Mouse (Mus musculus) liver, embryonic 15.5 days (tissue): Measurements from ENCODE around the gene Lypd4. TPM values are rescaled to one million over a fixed set of nuclear protein-coding genes. Genes with fewer than 3 reads are reported as not detected.
A peak's percentile ranks its signal among the peaks of the same experiment; 100 is the strongest.
"Not testable (repeated sequence)": the region's sequence is repeated elsewhere in the genome, so short reads cannot be mapped to it uniquely, and the experiment has no call there.

Experiments used
- ATAC-seq: fragments of 200-750 bp; cut with Nextera tagmentation; 2 replicates; pipeline ENCODE4 v1.8.0; 2017; ENCODE audit warnings: moderate number of reproducible peaks, mild to moderate bottlenecking, moderate library complexity; ENCODE audit not compliant: insufficient read depth
- H3K27ac ChIP-seq: fragments of 300-500 bp; sonication (generic); replicated peaks from 2 replicates; pipeline ENCODE4 v1.5.1; 2015; ENCODE audit warnings: mild to moderate bottlenecking, inconsistent platforms
- H3K27me3 ChIP-seq: fragments of 300-500 bp; sonication (generic); 2 replicates; pipeline ENCODE4 v1.6.1; 2015; ENCODE audit warnings: mild to moderate bottlenecking, inconsistent platforms
- H3K36me3 ChIP-seq: fragments of 300-500 bp; sonication (generic); replicated peaks from 2 replicates; pipeline ENCODE4 v1.6.1; 2015; ENCODE audit warnings: moderate library complexity, mild to moderate bottlenecking, inconsistent platforms
- H3K4me1 ChIP-seq: fragments of 300-500 bp; sonication (generic); replicated peaks from 2 replicates; pipeline ENCODE4 v1.6.1; 2015; ENCODE audit warnings: inconsistent platforms
- H3K4me2 ChIP-seq: fragments of 300-500 bp; sonication (generic); 2 replicates; pipeline ENCODE4 v1.6.1; 2015; ENCODE audit warnings: moderate library complexity, mild to moderate bottlenecking, inconsistent platforms
- H3K4me3 ChIP-seq: fragments of 300-500 bp; sonication (generic); replicated peaks from 2 replicates; pipeline ENCODE4 v1.5.1; 2015; ENCODE audit warnings: mild to moderate bottlenecking, inconsistent platforms
- H3K9ac ChIP-seq: fragments of 300-500 bp; sonication (generic); 2 replicates; pipeline ENCODE4 v1.6.1; 2015; ENCODE audit warnings: moderate library complexity, mild to moderate bottlenecking, inconsistent platforms
- H3K9me3 ChIP-seq: fragments of 300-500 bp; sonication (generic); replicated peaks from 2 replicates; pipeline ENCODE4 v1.6.1; 2016; ENCODE audit warnings: inconsistent platforms
- WGBS: fragments of 180-500 bp; shearing (Covaris S2); methylation state at CpG from one replicate; pipeline ENCODE4 v1.1.7; 2015; ENCODE audit warnings: mixed read lengths; ENCODE audit not compliant: insufficient replicate concordance; 5-methylcytosine and 5-hydroxymethylcytosine counted together
- polyA plus RNA-seq: library from polyadenylated mRNA; unstranded; fragments of >200 nt; fragmentation: Nextera tagmentation; extraction: Ambion mirVana; gene quantifications from 2 replicates; pipeline ENCODE4 v1.2.1, GENCODE M21; 2015

Gene Lypd4
- polyA plus RNA-seq, 1 experiment from 2014 or later: not detected

GRCm38 (mm10) chr7:24901842-24902241, 32.1 kb upstream of the Lypd4 start:
- ATAC-seq: no peak
- 8% methylated on average over 1 of the region's 1 CpGs for WGBS
- H3K36me3 ChIP-seq: no peaks in the 10 kb centered on the region
- H3K9me3 ChIP-seq: no peaks in the 10 kb centered on the region
- H3K9ac ChIP-seq: no peak overlapping the region
- peak overlapping the region; percentile 93 for H3K27ac ChIP-seq
- peaks cover 58% of the 10 kb centered on the region for H3K4me1 ChIP-seq
- H3K4me2 ChIP-seq: peak overlapping the region; percentile 93
- no peaks in the 10 kb centered on the region for H3K27me3 ChIP-seq
- peak overlapping the region; percentile 72; the same call in 1 of the 2 replicates for H3K4me3 ChIP-seq

GRCm38 (mm10) chr7:24901114-24901513, 31.4 kb upstream of the Lypd4 start:
- no peaks in the 10 kb centered on the region for H3K27me3 ChIP-seq
- H3K4me2 ChIP-seq: no peak overlapping the region
- no peaks in the 10 kb centered on the region for H3K36me3 ChIP-seq
- WGBS: 25% methylated on average over 6 of the region's 6 CpGs
- H3K9ac ChIP-seq: no peak overlapping the region
- H3K4me1 ChIP-seq: peaks cover 51% of the 10 kb centered on the region
- no peak overlapping the region for H3K4me3 ChIP-seq
- H3K9me3 ChIP-seq: no peaks in the 10 kb centered on the region
- no peak for ATAC-seq
- H3K27ac ChIP-seq: 0 out of 2 replicates have a peak overlapping the region, but pooled peaks have one; percentile 38

- H3K9me3 ChIP-seq: no peaks in the 10 kb centered on the region
- WGBS: 51% methylated on average over 5 of the region's 5 CpGs
- H3K36me3 ChIP-seq: no peaks in the 10 kb centered on the region
- peaks cover 24% of the 10 kb centered on the region for H3K4me1 ChIP-seq
- H3K4me3 ChIP-seq: no peak overlapping the region
- H3K4me2 ChIP-seq: no peak overlapping the region
- H3K9ac ChIP-seq: no peak overlapping the region
- ATAC-seq: no peak
- H3K27me3 ChIP-seq: no peaks in the 10 kb centered on the region
- no peak overlapping the region for H3K27ac ChIP-seq
Observed at GRCm38 (mm10) chr7:24897959-24898358, 28.2 kb upstream of the Lypd4 start.

GRCm38 (mm10) chr7:24897224-24897623, 27.5 kb upstream of the Lypd4 start, which contains the start of gene Cd79a:
Gene Cd79a (plus strand): TSS chr7:24897381.
- 49% methylated on average over 12 of the region's 12 CpGs for WGBS
- Histone ChIP-seq H3K27ac (no peak within 1 kb of the TSS), H3K9me3 (no peaks in the 10 kb centered on the region), H3K4me3 (no peak within 1 kb of the TSS), H3K9ac (no peak within 1 kb of the TSS), H3K4me1 (peaks cover 16% of the 10 kb centered on the region), H3K36me3 (no peaks in the 10 kb centered on the region), H3K4me2 (no peak within 1 kb of the TSS), H3K27me3 (no peaks in the 10 kb centered on the region)
- no peak for ATAC-seq

- H3K9ac ChIP-seq: no peak overlapping the region
- H3K4me2 ChIP-seq: no peak overlapping the region
- WGBS: 77% methylated on average over 8 of the region's 8 CpGs
- ATAC-seq: no peak
- no peak overlapping the region for H3K4me3 ChIP-seq
- no peaks in the 10 kb centered on the region for H3K27me3 ChIP-seq
- no peaks in the 10 kb centered on the region for H3K9me3 ChIP-seq
- H3K36me3 ChIP-seq: peaks cover under 1% of the 10 kb centered on the region; the same call in 1 of the 2 replicates
- H3K27ac ChIP-seq: no peak overlapping the region
- H3K4me1 ChIP-seq: peaks cover 10% of the 10 kb centered on the region
Observed at GRCm38 (mm10) chr7:24896269-24896668, 26.5 kb upstream of the Lypd4 start.

- not testable (repeated sequence) for H3K4me1 ChIP-seq, H3K4me2 ChIP-seq, H3K9ac ChIP-seq, ATAC-seq, H3K4me3 ChIP-seq, H3K9me3 ChIP-seq, H3K36me3 ChIP-seq, H3K27me3 ChIP-seq, H3K27ac ChIP-seq
- WGBS: 80% methylated on average over 2 of the region's 2 CpGs
Observed at GRCm38 (mm10) chr7:24895749-24896148, 26.0 kb upstream of the Lypd4 start.

GRCm38 (mm10) chr7:24892125-24892583, 22.4 kb upstream of the Lypd4 start:
- no peaks in the 10 kb centered on the region for H3K27me3 ChIP-seq
- 0 out of 2 replicates have a peak overlapping the region, but pooled peaks have one; percentile 8 for H3K27ac ChIP-seq
- no peak overlapping the region for H3K4me2 ChIP-seq
- peaks cover 20% of the 10 kb centered on the region for H3K4me1 ChIP-seq
- H3K4me3 ChIP-seq: no peak overlapping the region
- ATAC-seq: no peak
- H3K9ac ChIP-seq: no peak overlapping the region
- 49% methylated on average over 2 of the region's 2 CpGs for WGBS
- no peaks in the 10 kb centered on the region for H3K9me3 ChIP-seq
- peaks cover 41% of the 10 kb centered on the region for H3K36me3 ChIP-seq

GRCm38 (mm10) chr7:24891241-24892124, 21.7 kb upstream of the Lypd4 start:
- H3K27ac ChIP-seq: 0 out of 2 replicates have a peak overlapping the region, but pooled peaks have one; percentile 14
- no peaks in the 10 kb centered on the region for H3K27me3 ChIP-seq
- WGBS: 68% methylated on average over 3 of the region's 3 CpGs
- peaks cover 48% of the 10 kb centered on the region for H3K36me3 ChIP-seq
- no peak overlapping the region for H3K4me3 ChIP-seq
- no peak for ATAC-seq
- H3K9me3 ChIP-seq: no peaks in the 10 kb centered on the region
- H3K9ac ChIP-seq: no peak overlapping the region; the same call in 1 of the 2 replicates
- peaks cover 27% of the 10 kb centered on the region for H3K4me1 ChIP-seq
- H3K4me2 ChIP-seq: no peak overlapping the region

- no peak overlapping the region for H3K4me2 ChIP-seq
- ATAC-seq: peak; percentile 50
- H3K4me1 ChIP-seq: peaks cover 36% of the 10 kb centered on the region
- no peak overlapping the region for H3K9ac ChIP-seq
- no peaks in the 10 kb centered on the region for H3K27me3 ChIP-seq
- H3K4me3 ChIP-seq: no peak overlapping the region
- peak overlapping the region; percentile 16 for H3K27ac ChIP-seq
- no peaks in the 10 kb centered on the region for H3K9me3 ChIP-seq
- 23% methylated on average over 10 of the region's 10 CpGs for WGBS
- peaks cover 57% of the 10 kb centered on the region for H3K36me3 ChIP-seq
Observed at GRCm38 (mm10) chr7:24890281-24891216, 20.8 kb upstream of the Lypd4 start.

- no peaks in the 10 kb centered on the region for H3K9me3 ChIP-seq
- peaks cover 61% of the 10 kb centered on the region for H3K36me3 ChIP-seq
- peak overlapping the region; percentile 16 for H3K27ac ChIP-seq
- no peak overlapping the region for H3K4me2 ChIP-seq
- no peak overlapping the region for H3K9ac ChIP-seq
- no peak overlapping the region for H3K4me3 ChIP-seq
- H3K27me3 ChIP-seq: no peaks in the 10 kb centered on the region
- 0 out of 2 replicates have a peak, but pooled peaks have one; percentile 5 for ATAC-seq
- H3K4me1 ChIP-seq: peaks cover 39% of the 10 kb centered on the region
- 75% methylated on average over 6 of the region's 6 CpGs for WGBS
Observed at GRCm38 (mm10) chr7:24889431-24890220, 19.9 kb upstream of the Lypd4 start.
